Mouse (Mus musculus): ENCODE measurements around the gene Enpp1. TPM values are rescaled to one million over a fixed set of nuclear protein-coding genes. Genes with fewer than 3 reads are reported as not detected.
"Not testable (repeated sequence)": the region's sequence is repeated elsewhere in the genome, so short reads cannot be mapped to it uniquely, and the experiment has no call there.

Gene Enpp1
- total RNA-seq, 2 experiments from 2014 or later = 3.7 to 4.2 TPM

- intact Hi-C loops (cut with DNase I) = no loop called here
These were observed 71.6 kb downstream of the Enpp1 start for GRCm38 (mm10) chr10:24640186-24640875.

GRCm38 (mm10) chr10:24639596-24639995 lies 72.4 kb downstream of the Enpp1 start:
- intact Hi-C loops (cut with DNase I) = loop anchor here (10.0 kb wide), 1 partner anchor 205 kb away; the partner anchor contains the start of gene Enpp3
- DNase-seq = no peak

More at GRCm38 (mm10) chr10:24640186-24640875, 71.6 kb downstream of the Enpp1 start:
- DNase-seq = no peak

- intact Hi-C loops (cut with DNase I) = loop anchor here (10.0 kb wide), 1 partner anchor 206 kb away; the partner anchor contains the start of gene Enpp3
- DNase-seq = no peak
These were observed 73.5 kb downstream of the Enpp1 start for GRCm38 (mm10) chr10:24638306-24639070.

- no peak for DNase-seq
- intact Hi-C loops (cut with DNase I) = loop anchor here (10.0 kb wide), 1 partner anchor 208 kb away; the partner anchor contains the start of gene Enpp3
These were observed 75.0 kb downstream of the Enpp1 start for GRCm38 (mm10) chr10:24636986-24637385.

GRCm38 (mm10) chr10:24635884-24636283 lies 76.1 kb downstream of the Enpp1 start:
- no peak for DNase-seq
- intact Hi-C loops (cut with DNase I) = loop anchor here (10.0 kb wide), 1 partner anchor 209 kb away; the partner anchor contains the start of gene Enpp3

- intact Hi-C loops (cut with DNase I) = loop anchor here (10.0 kb wide), 1 partner anchor 209 kb away; the partner anchor contains the start of gene Enpp3
- no peak for DNase-seq
These were observed 76.6 kb downstream of the Enpp1 start for GRCm38 (mm10) chr10:24635331-24635815.

- intact Hi-C loops (cut with DNase I) = loop anchor here (10.0 kb wide), 1 partner anchor 211 kb away; the partner anchor contains the start of gene Enpp3
- DNase-seq = no peak
These were observed 77.7 kb downstream of the Enpp1 start for GRCm38 (mm10) chr10:24634288-24634687.

GRCm38 (mm10) chr10:24631122-24631521 lies 80.8 kb downstream of the Enpp1 start:
- DNase-seq = no peak
- intact Hi-C loops (cut with DNase I) = loop anchor here (10.0 kb wide), 1 partner anchor 214 kb away; the partner anchor contains the start of gene Enpp3

GRCm38 (mm10) chr10:24630469-24631081 lies 81.4 kb downstream of the Enpp1 start:
- peak; percentile 29 to 34 for DNase-seq
- intact Hi-C loops (cut with DNase I) = loop anchor here (10.0 kb wide), 1 partner anchor 214 kb away; the partner anchor contains the start of gene Enpp3

- intact Hi-C loops (cut with DNase I) = no loop called here
- no peak for DNase-seq
These were observed 82.8 kb downstream of the Enpp1 start for GRCm38 (mm10) chr10:24629086-24629720.

- intact Hi-C loops (cut with DNase I) = no loop called here
- no peak for DNase-seq
These were observed 83.5 kb downstream of the Enpp1 start for GRCm38 (mm10) chr10:24628466-24628865.

- no peak for DNase-seq
- intact Hi-C loops (cut with DNase I) = loop anchor here (2.0 kb wide), 1 partner anchor 244 kb away; no protein-coding TSS in a partner anchor
These were observed 84.7 kb downstream of the Enpp1 start for GRCm38 (mm10) chr10:24627262-24627661.

- intact Hi-C loops (cut with DNase I) = no loop called here
- peak; percentile 82 to 85 for DNase-seq
These were observed 86.8 kb downstream of the Enpp1 start for GRCm38 (mm10) chr10:24625060-24625701.

GRCm38 (mm10) chr10:24622586-24622985 lies 89.4 kb downstream of the Enpp1 start:
- intact Hi-C loops (cut with DNase I) = loop anchor here (5.0 kb wide), 1 partner anchor 285 kb away; no protein-coding TSS in a partner anchor
- DNase-seq = peak; percentile 56 to 71

- intact Hi-C loops (cut with DNase I) = loop anchor here (5.0 kb wide), 1 partner anchor 284 kb away; no protein-coding TSS in a partner anchor
- DNase-seq = peak; percentile 40 to 67
These were observed 90.4 kb downstream of the Enpp1 start for GRCm38 (mm10) chr10:24621572-24621971.

- intact Hi-C loops (cut with DNase I) = not testable (repeated sequence)
These were observed 95.4 kb downstream of the Enpp1 start for GRCm38 (mm10) chr10:24616572-24616971.

GRCm38 (mm10) chr10:24615799-24616198 lies 96.2 kb downstream of the Enpp1 start:
- no peak for DNase-seq
- intact Hi-C loops (cut with DNase I) = no loop called here

More at GRCm38 (mm10) chr10:24616572-24616971, 95.4 kb downstream of the Enpp1 start:
- DNase-seq = not testable (repeated sequence)

- intact Hi-C loops (cut with DNase I) = no loop called here
These were observed 97.2 kb downstream of the Enpp1 start for GRCm38 (mm10) chr10:24614726-24615125.

GRCm38 (mm10) chr10:24609766-24610165 lies 102.2 kb downstream of the Enpp1 start:
- DNase-seq = peak; percentile 51 to 63
- intact Hi-C loops (cut with DNase I) = no loop called here

More at GRCm38 (mm10) chr10:24614726-24615125, 97.2 kb downstream of the Enpp1 start:
- DNase-seq = no peak

Measured in gastrocnemius, postnatal 36 days (tissue).